30 mouse cellular contexts compared by ENCODE assay signal in genomic region chr1:136848791-136849190, GRCm38 (mm10).
"Had no signal": no experiment of that assay in that cellular context is flagged by ENCODE, and none has a peak within 500 bp of the region (broad histone marks: within the 10 kb centered on the region; RNA-seq: fewer than 3 reads in every experiment).

No protein-coding gene starts in this region.

- H3K27me3 ChIP-seq: limb, embryonic 12.5 days; limb, embryonic 13.5 days; limb, embryonic 15.5 days; liver, embryonic 13.5 days; liver, embryonic 15.5 days; lung, embryonic 15.5 days; megakaryocyte, embryonic 14.5 days; midbrain, embryonic 12.5 days; midbrain, embryonic 13.5 days; midbrain, embryonic 15.5 days had no signal

- H3K9me3 ChIP-seq: limb, embryonic 10.5 days; limb, embryonic 12.5 days; limb, embryonic 13.5 days; limb, embryonic 15.5 days; liver, embryonic 13.5 days; liver, embryonic 15.5 days; lung, embryonic 15.5 days; midbrain, embryonic 10.5 days; midbrain, embryonic 12.5 days; midbrain, embryonic 13.5 days; midbrain, embryonic 15.5 days had no signal

- DNase-seq: left cerebral cortex, postnatal 4 days; liver; liver, embryonic 13.5 days; liver, postnatal 0 days; lung, adult 18-20 months; lung, adult 2 months; lung, embryonic 14.5 days; lung, postnatal 10 days; lung, postnatal 14 days; lung, postnatal 36 days; lung, postnatal 4 days had no signal

- H3K27ac ChIP-seq: left cerebral cortex, adult 2 months; limb, embryonic 10.5 days; limb, embryonic 12.5 days; limb, embryonic 13.5 days; limb, embryonic 15.5 days; liver, embryonic 13.5 days; liver, embryonic 14.5 days; liver, embryonic 15.5 days; lung, embryonic 15.5 days; macrophage; midbrain, embryonic 10.5 days; midbrain, embryonic 12.5 days; midbrain, embryonic 13.5 days; midbrain, embryonic 15.5 days had no signal

- H3K36me3 ChIP-seq: limb, embryonic 10.5 days; limb, embryonic 12.5 days; limb, embryonic 13.5 days; limb, embryonic 15.5 days; liver, embryonic 13.5 days; liver, embryonic 15.5 days; lung, embryonic 15.5 days; midbrain, embryonic 10.5 days; midbrain, embryonic 12.5 days; midbrain, embryonic 13.5 days; midbrain, embryonic 15.5 days had no signal

- ATAC-seq: liver, postnatal 0 days; lung, postnatal 0 days; midbrain, embryonic 13.5 days; midbrain, embryonic 15.5 days; midbrain, embryonic 16.5 days had no signal

- H3K4me2 ChIP-seq: limb, embryonic 12.5 days; limb, embryonic 13.5 days; limb, embryonic 15.5 days; liver, embryonic 11.5 days; liver, embryonic 13.5 days; liver, embryonic 15.5 days; lung, embryonic 14.5 days; lung, embryonic 15.5 days; midbrain, embryonic 11.5 days; midbrain, embryonic 12.5 days; midbrain, embryonic 13.5 days; midbrain, embryonic 15.5 days had no signal

- H3K9ac ChIP-seq: limb, embryonic 12.5 days; limb, embryonic 13.5 days; limb, embryonic 15.5 days; liver, embryonic 13.5 days; liver, embryonic 14.5 days; liver, embryonic 15.5 days; liver, postnatal 0 days; lung, embryonic 14.5 days; lung, embryonic 15.5 days; midbrain, embryonic 12.5 days; midbrain, embryonic 13.5 days; midbrain, embryonic 15.5 days had no signal

- H3K4me1 ChIP-seq: limb, embryonic 10.5 days; limb, embryonic 12.5 days; limb, embryonic 13.5 days; limb, embryonic 15.5 days; liver, embryonic 13.5 days; liver, embryonic 15.5 days; lung, embryonic 15.5 days; megakaryocyte, embryonic 14.5 days had no signal

- H3K4me3 ChIP-seq: left cerebral cortex, adult 2 months; limb, embryonic 10.5 days; limb, embryonic 12.5 days; limb, embryonic 13.5 days; limb, embryonic 15.5 days; liver, embryonic 13.5 days; liver, embryonic 15.5 days; lung, embryonic 15.5 days; megakaryocyte, embryonic 14.5 days; midbrain, embryonic 10.5 days; midbrain, embryonic 12.5 days; midbrain, embryonic 13.5 days; midbrain, embryonic 15.5 days; myocyte had no signal
